Mouse (Mus musculus): ENCODE results near the gene Pnpla3. TPM values are rescaled to one million over a fixed set of nuclear protein-coding genes. Genes with fewer than 3 reads are reported as not detected.

Pnpla3 gene
- polyA plus RNA-seq, 1 experiment from 2014 or later, result 0.57 TPM

DNA sequence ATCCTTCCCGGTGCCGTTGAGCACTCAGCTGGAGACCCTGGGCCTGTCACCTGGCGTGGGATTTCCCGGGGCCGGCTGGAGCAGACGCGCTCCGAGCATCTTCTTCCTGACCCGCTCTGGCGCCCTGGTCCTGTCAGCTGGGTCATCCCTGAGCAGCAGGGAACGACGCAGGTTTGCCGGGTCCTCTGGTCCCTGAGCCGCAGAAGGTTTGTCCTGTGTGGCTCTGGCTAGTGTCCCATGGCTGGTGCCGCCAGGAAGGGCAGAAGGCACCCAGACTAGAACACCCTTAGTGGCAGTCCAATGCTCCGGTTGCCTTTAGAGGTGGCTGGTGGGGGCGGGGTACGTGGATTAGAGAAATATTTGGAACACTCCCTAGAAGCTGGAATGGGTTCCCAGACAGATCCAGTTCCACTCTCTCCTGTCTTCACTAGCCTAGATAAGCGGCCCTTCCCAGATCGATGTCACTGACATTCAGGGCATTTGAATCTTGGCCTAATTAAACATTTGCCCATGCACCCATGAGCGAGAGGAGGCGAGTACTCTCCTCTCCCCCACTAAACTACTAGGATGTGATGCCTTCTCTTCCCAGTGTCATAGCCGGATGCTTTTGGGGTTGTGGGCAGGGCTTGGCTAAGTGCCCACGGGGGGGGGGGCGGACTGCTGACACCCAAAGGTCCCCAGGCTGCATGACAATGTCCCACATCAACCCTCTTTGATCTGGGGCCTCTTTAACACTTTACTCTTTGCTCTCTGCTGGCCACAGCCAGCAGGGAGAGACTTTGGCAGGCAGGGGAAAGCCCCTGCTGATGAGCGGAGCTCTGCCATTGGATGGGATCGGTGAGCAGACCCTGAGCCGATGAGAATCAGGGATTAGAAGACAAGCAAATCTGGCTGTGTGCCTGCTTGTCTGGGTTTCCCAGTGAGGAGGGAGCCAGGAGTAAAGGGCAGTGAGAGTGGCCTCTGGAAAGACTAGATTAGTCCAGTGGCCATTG lies 829 bp downstream of the Pnpla3 start:
- H3K9ac ChIP-seq (ENCODE audit: low read depth, low read length), result peak overlapping the region; percentile 24
- ATAC-seq (replicated peaks; ENCODE audit: low FRiP score, low read depth) (0 out of 2 replicates have a peak, but pooled peaks have one; percentile 15), DNase-seq (ENCODE audit: low spot score) (peak; percentile 4)
- H3K4me1 ChIP-seq (replicated peaks; ENCODE audit: insufficient read depth, low read length), result peaks cover 9% of the 10 kb centered on the region; the same call in 1 of the 2 replicates
- TF ChIP-seq CTCF (IDR thresholded peaks at IDR 0.05; ENCODE audit: low read depth), result no peak
- H3K4me2 ChIP-seq (ENCODE audit: low read length), result peak overlapping the region; percentile 59
- H3K27ac ChIP-seq, result no peak overlapping the region
- peak overlapping the region; percentile 26 for H3K4me3 ChIP-seq (replicated peaks; ENCODE audit: low read depth, low read length)
- WGBS, result 1% methylated on average over 28 of the region's 28 CpGs
- no peaks in the 10 kb centered on the region for H3K36me3 ChIP-seq (ENCODE audit: insufficient read depth, low read length)
- no peaks in the 10 kb centered on the region for H3K27me3 ChIP-seq (ENCODE audit: insufficient read depth, low read length)
- H3K9me3 ChIP-seq (replicated peaks; ENCODE audit: low read length), result no peaks in the 10 kb centered on the region

DNA sequence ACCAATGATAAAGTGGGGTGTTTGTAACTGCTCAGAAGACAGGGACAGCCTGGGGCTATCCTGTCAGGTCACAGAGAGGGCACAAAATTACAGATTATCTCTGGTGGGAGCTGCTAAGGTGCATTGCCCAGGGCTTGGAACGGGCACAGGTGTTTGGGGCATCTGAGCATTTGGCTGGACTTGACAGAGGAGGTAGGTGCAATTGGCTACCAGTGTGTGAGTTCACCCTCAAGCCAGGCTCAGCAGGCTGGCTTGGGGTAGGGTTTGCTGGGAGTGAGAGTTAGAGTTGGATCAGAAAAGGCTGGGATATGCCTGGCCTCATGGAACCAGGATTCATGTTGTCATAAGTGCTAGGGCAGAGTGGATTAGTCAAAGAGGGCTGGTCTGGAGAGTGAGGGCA lies 1.9 kb downstream of the Pnpla3 start:
- Histone ChIP-seq H3K27ac (no peak overlapping the region), H3K36me3 (ENCODE audit: insufficient read depth, low read length) (no peaks in the 10 kb centered on the region), H3K4me1 (replicated peaks; ENCODE audit: insufficient read depth, low read length) (peaks cover 9% of the 10 kb centered on the region; the same call in 1 of the 2 replicates), H3K9ac (ENCODE audit: low read depth, low read length) (no peak overlapping the region), H3K4me2 (ENCODE audit: low read length) (no peak overlapping the region), H3K4me3 (replicated peaks; ENCODE audit: low read depth, low read length) (no peak overlapping the region), H3K9me3 (replicated peaks; ENCODE audit: low read length) (no peaks in the 10 kb centered on the region), H3K27me3 (ENCODE audit: insufficient read depth, low read length) (no peaks in the 10 kb centered on the region)
- no peak for ATAC-seq (replicated peaks; ENCODE audit: low FRiP score, low read depth)
- WGBS, result 54% methylated on average over 1 of the region's 1 CpGs
- no peak for DNase-seq (ENCODE audit: low spot score)
- TF ChIP-seq CTCF (IDR thresholded peaks at IDR 0.05; ENCODE audit: low read depth), result no peak

DNA sequence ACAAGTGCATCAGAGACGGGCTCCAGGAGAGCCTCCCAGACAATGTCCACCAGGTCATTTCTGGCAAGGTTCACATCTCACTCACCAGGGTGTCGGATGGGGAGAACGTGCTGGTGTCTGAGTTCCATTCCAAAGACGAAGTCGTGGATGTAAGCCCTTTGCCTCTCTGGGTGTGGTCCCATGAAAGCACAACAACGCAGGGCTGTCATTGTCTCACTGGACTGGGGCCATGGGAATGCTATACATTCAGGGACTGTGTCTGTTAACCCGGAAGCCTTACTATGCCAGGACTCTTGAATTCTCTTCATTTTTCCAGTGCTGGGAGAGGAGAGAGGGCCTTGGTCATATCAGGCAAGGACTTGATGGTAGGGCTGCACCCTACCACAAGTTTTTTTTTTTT lies 3.5 kb downstream of the Pnpla3 start:
- H3K9ac ChIP-seq (ENCODE audit: low read depth, low read length), result no peak overlapping the region
- H3K4me2 ChIP-seq (ENCODE audit: low read length), result no peak overlapping the region
- H3K27ac ChIP-seq, result no peak overlapping the region
- no peak for TF ChIP-seq CTCF (IDR thresholded peaks at IDR 0.05; ENCODE audit: low read depth)
- WGBS, result 84% methylated on average over 7 of the region's 7 CpGs
- H3K4me1 ChIP-seq (replicated peaks; ENCODE audit: insufficient read depth, low read length), result peaks cover 9% of the 10 kb centered on the region; the same call in 1 of the 2 replicates
- H3K4me3 ChIP-seq (replicated peaks; ENCODE audit: low read depth, low read length), result no peak overlapping the region
- DNase-seq (ENCODE audit: low spot score) (no peak), ATAC-seq (replicated peaks; ENCODE audit: low FRiP score, low read depth) (no peak)
- no peaks in the 10 kb centered on the region for H3K9me3 ChIP-seq (replicated peaks; ENCODE audit: low read length)
- H3K27me3 ChIP-seq (ENCODE audit: insufficient read depth, low read length), result no peaks in the 10 kb centered on the region
- H3K36me3 ChIP-seq (ENCODE audit: insufficient read depth, low read length), result no peaks in the 10 kb centered on the region

DNA sequence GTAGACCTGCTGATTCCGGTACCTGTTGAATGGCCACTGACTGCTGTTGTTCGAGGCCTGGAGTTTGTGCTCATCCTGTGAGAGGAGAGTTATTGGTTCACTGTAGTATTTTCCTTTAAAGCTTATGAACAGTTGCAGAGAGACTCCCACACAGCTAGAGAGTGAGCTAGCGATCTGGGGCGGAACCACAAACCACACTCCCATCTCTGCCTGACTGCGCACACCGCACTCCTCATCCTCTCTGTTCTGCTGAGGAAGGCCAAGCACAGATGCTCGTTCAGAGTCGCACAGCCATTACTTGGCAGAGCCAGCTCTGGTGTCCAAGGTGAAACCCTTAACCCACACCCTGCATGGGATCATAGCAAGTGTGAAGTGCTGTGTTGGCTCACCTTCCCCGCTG lies 11.1 kb downstream of the Pnpla3 start:
- Histone ChIP-seq H3K4me2 (ENCODE audit: low read length) (no peak overlapping the region), H3K9me3 (replicated peaks; ENCODE audit: low read length) (no peaks in the 10 kb centered on the region), H3K9ac (ENCODE audit: low read depth, low read length) (no peak overlapping the region), H3K27ac (no peak overlapping the region), H3K27me3 (ENCODE audit: insufficient read depth, low read length) (no peaks in the 10 kb centered on the region), H3K36me3 (ENCODE audit: insufficient read depth, low read length) (no peaks in the 10 kb centered on the region), H3K4me3 (replicated peaks; ENCODE audit: low read depth, low read length) (no peak overlapping the region), H3K4me1 (replicated peaks; ENCODE audit: insufficient read depth, low read length) (no peaks in the 10 kb centered on the region)
- 80% methylated on average over 9 of the region's 9 CpGs for WGBS
- TF ChIP-seq CTCF (IDR thresholded peaks at IDR 0.05; ENCODE audit: low read depth), result no peak
- no peak for DNase-seq (ENCODE audit: low spot score)
- ATAC-seq (replicated peaks; ENCODE audit: low FRiP score, low read depth), result no peak

DNA sequence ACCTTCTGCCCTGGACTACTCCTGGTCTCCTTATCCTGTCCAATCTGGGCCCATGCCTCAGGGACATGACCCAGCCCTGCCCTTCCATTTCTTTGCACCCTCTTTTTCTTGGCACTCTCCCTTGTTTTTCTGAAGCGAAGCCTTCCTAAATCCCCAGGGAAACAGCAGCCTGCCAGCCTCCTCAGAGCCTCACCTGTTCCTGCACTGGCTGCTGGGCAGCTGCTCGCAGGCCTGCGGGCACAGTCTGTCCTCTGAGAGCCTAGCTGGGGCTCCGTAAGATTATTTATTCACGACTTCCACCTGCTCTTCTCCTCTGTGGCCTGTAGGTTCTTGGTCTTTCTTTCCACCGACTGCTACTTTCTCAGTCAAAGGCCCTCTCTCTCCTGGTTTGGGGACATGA lies 14.4 kb downstream of the Pnpla3 start:
- no peak overlapping the region for H3K27ac ChIP-seq
- no peaks in the 10 kb centered on the region for H3K27me3 ChIP-seq (ENCODE audit: insufficient read depth, low read length)
- DNase-seq (ENCODE audit: low spot score) (no peak), ATAC-seq (replicated peaks; ENCODE audit: low FRiP score, low read depth) (no peak)
- H3K4me2 ChIP-seq (ENCODE audit: low read length), result no peak overlapping the region
- no peaks in the 10 kb centered on the region for H3K9me3 ChIP-seq (replicated peaks; ENCODE audit: low read length)
- no peaks in the 10 kb centered on the region for H3K36me3 ChIP-seq (ENCODE audit: insufficient read depth, low read length)
- TF ChIP-seq CTCF (IDR thresholded peaks at IDR 0.05; ENCODE audit: low read depth), result no peak
- no peak overlapping the region for H3K4me3 ChIP-seq (replicated peaks; ENCODE audit: low read depth, low read length)
- 58% methylated on average over 6 of the region's 6 CpGs for WGBS
- no peak overlapping the region for H3K9ac ChIP-seq (ENCODE audit: low read depth, low read length)
- no peaks in the 10 kb centered on the region for H3K4me1 ChIP-seq (replicated peaks; ENCODE audit: insufficient read depth, low read length)

DNA sequence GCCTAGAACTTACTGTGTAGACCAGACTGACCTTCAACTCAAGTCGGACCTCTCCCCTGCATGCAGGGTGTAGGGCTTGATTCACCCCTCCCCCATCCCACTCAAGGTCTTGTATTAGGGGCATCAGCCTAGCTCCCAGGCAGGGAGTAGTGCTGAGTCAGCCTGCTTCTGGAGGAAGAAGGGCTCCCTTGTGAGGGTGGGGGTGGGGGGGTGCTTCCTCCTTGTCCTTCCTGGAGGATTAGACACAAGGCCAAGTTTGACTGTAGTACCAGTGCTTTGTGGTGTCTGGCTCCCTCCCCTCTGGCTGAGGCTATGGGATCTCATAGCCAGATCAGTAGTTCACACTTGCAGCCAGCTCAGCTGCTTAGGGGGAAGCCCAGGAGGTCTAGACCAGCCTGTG lies 16.3 kb downstream of the Pnpla3 start:
- no peak for TF ChIP-seq CTCF (IDR thresholded peaks at IDR 0.05; ENCODE audit: low read depth)
- no peak overlapping the region for H3K4me3 ChIP-seq (replicated peaks; ENCODE audit: low read depth, low read length)
- peak; percentile 8 for DNase-seq (ENCODE audit: low spot score)
- 40% methylated on average over 1 of the region's 1 CpGs for WGBS
- ATAC-seq (replicated peaks; ENCODE audit: low FRiP score, low read depth), result peak; percentile 29; the same call in 1 of the 2 replicates
- no peak overlapping the region for H3K27ac ChIP-seq
- no peaks in the 10 kb centered on the region for H3K36me3 ChIP-seq (ENCODE audit: insufficient read depth, low read length)
- no peaks in the 10 kb centered on the region for H3K27me3 ChIP-seq (ENCODE audit: insufficient read depth, low read length)
- no peak overlapping the region for H3K9ac ChIP-seq (ENCODE audit: low read depth, low read length)
- H3K9me3 ChIP-seq (replicated peaks; ENCODE audit: low read length), result no peaks in the 10 kb centered on the region
- H3K4me1 ChIP-seq (replicated peaks; ENCODE audit: insufficient read depth, low read length), result no peaks in the 10 kb centered on the region
- H3K4me2 ChIP-seq (ENCODE audit: low read length), result no peak overlapping the region

Data from kidney, postnatal 0 days (tissue).